Mouse (Mus musculus): ENCODE data around the gene Slc5a3. TPM values are rescaled to one million over a fixed set of nuclear protein-coding genes. Genes with fewer than 3 reads are reported as not detected.
A peak's percentile ranks its signal among the peaks of the same experiment; 100 is the strongest.

The Slc5a3 gene
- polyA plus RNA-seq, 1 experiment from 2014 or later, result 21.3 TPM

GRCm38 (mm10) chr16:92105631-92106030 lies 47.5 kb downstream of the Slc5a3 start:
- no peaks in the 10 kb centered on the region for H3K36me3 ChIP-seq (replicated peaks)
- no peak overlapping the region for H3K9ac ChIP-seq
- H3K27ac ChIP-seq, result no peak overlapping the region
- no peaks in the 10 kb centered on the region for H3K27me3 ChIP-seq (replicated peaks)
- peaks cover 5% of the 10 kb centered on the region; the same call in 1 of the 2 replicates for H3K4me1 ChIP-seq
- H3K4me3 ChIP-seq, result no peak overlapping the region
- no peak for ATAC-seq (replicated peaks)
- H3K4me2 ChIP-seq, result no peak overlapping the region
- H3K9me3 ChIP-seq, result no peaks in the 10 kb centered on the region
- 74% methylated on average over 3 of the region's 3 CpGs for WGBS

- no peaks in the 10 kb centered on the region for H3K27me3 ChIP-seq (replicated peaks)
- no peak overlapping the region for H3K27ac ChIP-seq
- no peak overlapping the region for H3K4me3 ChIP-seq
- no peaks in the 10 kb centered on the region for H3K9me3 ChIP-seq
- WGBS, result 92% methylated on average over 5 of the region's 5 CpGs
- ATAC-seq (replicated peaks), result no peak
- H3K4me2 ChIP-seq, result no peak overlapping the region
- peaks cover 5% of the 10 kb centered on the region; the same call in 1 of the 2 replicates for H3K4me1 ChIP-seq
- H3K9ac ChIP-seq, result no peak overlapping the region
- no peaks in the 10 kb centered on the region for H3K36me3 ChIP-seq (replicated peaks)
Measured at GRCm38 (mm10) chr16:92107346-92107745, 49.2 kb downstream of the Slc5a3 start.

GRCm38 (mm10) chr16:92114706-92115241 lies 56.7 kb downstream of the Slc5a3 start:
- Histone ChIP-seq H3K4me3 (no peak overlapping the region), H3K9ac (no peak overlapping the region), H3K4me2 (no peak overlapping the region), H3K4me1 (peaks cover 34% of the 10 kb centered on the region), H3K9me3 (no peaks in the 10 kb centered on the region), H3K27ac (peak overlapping the region; percentile 83), H3K36me3 (replicated peaks) (no peaks in the 10 kb centered on the region), H3K27me3 (replicated peaks) (no peaks in the 10 kb centered on the region)
- no peak for ATAC-seq (replicated peaks)
- WGBS, result 72% methylated on average over 5 of the region's 5 CpGs

GRCm38 (mm10) chr16:92115611-92116421 lies 57.7 kb downstream of the Slc5a3 start:
- H3K27ac ChIP-seq, result peak overlapping the region; percentile 83
- no peak overlapping the region for H3K4me3 ChIP-seq
- H3K27me3 ChIP-seq (replicated peaks), result no peaks in the 10 kb centered on the region
- ATAC-seq (replicated peaks), result peak; percentile 72
- peaks cover 34% of the 10 kb centered on the region for H3K4me1 ChIP-seq
- H3K36me3 ChIP-seq (replicated peaks), result no peaks in the 10 kb centered on the region
- H3K9ac ChIP-seq, result no peak overlapping the region
- 17% methylated on average over 20 of the region's 20 CpGs for WGBS
- H3K9me3 ChIP-seq, result no peaks in the 10 kb centered on the region
- H3K4me2 ChIP-seq, result peak overlapping the region; percentile 32

GRCm38 (mm10) chr16:92117337-92118209 lies 59.5 kb downstream of the Slc5a3 start:
- 44% methylated on average over 9 of the region's 9 CpGs for WGBS
- Histone ChIP-seq H3K36me3 (replicated peaks) (no peaks in the 10 kb centered on the region), H3K4me1 (peaks cover 34% of the 10 kb centered on the region), H3K27ac (peak overlapping the region; percentile 83), H3K9ac (no peak overlapping the region), H3K4me3 (no peak overlapping the region), H3K4me2 (no peak overlapping the region), H3K9me3 (no peaks in the 10 kb centered on the region), H3K27me3 (replicated peaks) (no peaks in the 10 kb centered on the region)
- ATAC-seq (replicated peaks), result no peak

- WGBS, result 70% methylated on average over 13 of the region's 13 CpGs
- no peak overlapping the region for H3K27ac ChIP-seq
- no peak overlapping the region for H3K4me2 ChIP-seq
- ATAC-seq (replicated peaks), result no peak
- no peak overlapping the region for H3K4me3 ChIP-seq
- H3K9me3 ChIP-seq, result no peaks in the 10 kb centered on the region
- H3K4me1 ChIP-seq, result peaks cover 34% of the 10 kb centered on the region
- no peak overlapping the region for H3K9ac ChIP-seq
- no peaks in the 10 kb centered on the region for H3K27me3 ChIP-seq (replicated peaks)
- H3K36me3 ChIP-seq (replicated peaks), result no peaks in the 10 kb centered on the region
Measured at GRCm38 (mm10) chr16:92119013-92119515, 60.9 kb downstream of the Slc5a3 start.

- no peaks in the 10 kb centered on the region for H3K27me3 ChIP-seq (replicated peaks)
- 62% methylated on average over 17 of the region's 17 CpGs for WGBS
- H3K36me3 ChIP-seq (replicated peaks), result no peaks in the 10 kb centered on the region
- H3K9ac ChIP-seq, result no peak overlapping the region
- H3K9me3 ChIP-seq, result 0 out of 2 replicates have a peak, but pooled peaks cover 3% of the 10 kb centered on the region
- H3K4me2 ChIP-seq, result no peak overlapping the region
- no peak overlapping the region for H3K27ac ChIP-seq
- ATAC-seq (replicated peaks), result no peak
- peaks cover 16% of the 10 kb centered on the region for H3K4me1 ChIP-seq
- no peak overlapping the region for H3K4me3 ChIP-seq
Measured at GRCm38 (mm10) chr16:92120899-92121531, 62.9 kb downstream of the Slc5a3 start.

- H3K36me3 ChIP-seq (replicated peaks), result no peaks in the 10 kb centered on the region
- 0 out of 2 replicates have a peak, but pooled peaks cover 3% of the 10 kb centered on the region for H3K9me3 ChIP-seq
- no peak overlapping the region for H3K27ac ChIP-seq
- no peak for ATAC-seq (replicated peaks)
- 58% methylated on average over 4 of the region's 4 CpGs for WGBS
- no peak overlapping the region for H3K9ac ChIP-seq
- no peak overlapping the region for H3K4me2 ChIP-seq
- no peaks in the 10 kb centered on the region for H3K4me1 ChIP-seq
- no peak overlapping the region for H3K4me3 ChIP-seq
- no peaks in the 10 kb centered on the region for H3K27me3 ChIP-seq (replicated peaks)
Measured at GRCm38 (mm10) chr16:92127226-92127625, 69.1 kb downstream of the Slc5a3 start.

GRCm38 (mm10) chr16:92127666-92128065 lies 69.5 kb downstream of the Slc5a3 start:
- 91% methylated on average over 5 of the region's 5 CpGs for WGBS

GRCm38 (mm10) chr16:92129843-92130242 lies 71.7 kb downstream of the Slc5a3 start:
- Histone ChIP-seq H3K9me3 (0 out of 2 replicates have a peak, but pooled peaks cover under 1% of the 10 kb centered on the region), H3K36me3 (replicated peaks) (no peaks in the 10 kb centered on the region), H3K9ac (no peak overlapping the region), H3K4me3 (no peak overlapping the region), H3K4me2 (no peak overlapping the region), H3K4me1 (no peaks in the 10 kb centered on the region; the same call in 1 of the 2 replicates), H3K27ac (no peak overlapping the region), H3K27me3 (replicated peaks) (no peaks in the 10 kb centered on the region)
- 90% methylated on average over 8 of the region's 8 CpGs for WGBS
- ATAC-seq (replicated peaks), result no peak

More at GRCm38 (mm10) chr16:92127666-92128065, 69.5 kb downstream of the Slc5a3 start:
- Histone ChIP-seq H3K4me3 (no peak overlapping the region), H3K9me3 (0 out of 2 replicates have a peak, but pooled peaks cover 3% of the 10 kb centered on the region), H3K27ac (no peak overlapping the region), H3K4me1 (no peaks in the 10 kb centered on the region), H3K9ac (no peak overlapping the region), H3K4me2 (no peak overlapping the region), H3K27me3 (replicated peaks) (no peaks in the 10 kb centered on the region), H3K36me3 (replicated peaks) (no peaks in the 10 kb centered on the region)
- ATAC-seq (replicated peaks), result no peak

GRCm38 (mm10) chr16:92132511-92132910 lies 74.4 kb downstream of the Slc5a3 start:
- Histone ChIP-seq H3K4me1 (peaks cover 4% of the 10 kb centered on the region; the same call in 1 of the 2 replicates), H3K9me3 (no peaks in the 10 kb centered on the region), H3K4me2 (no peak overlapping the region), H3K27me3 (replicated peaks) (no peaks in the 10 kb centered on the region), H3K27ac (no peak overlapping the region), H3K9ac (no peak overlapping the region), H3K36me3 (replicated peaks) (no peaks in the 10 kb centered on the region), H3K4me3 (no peak overlapping the region)
- WGBS, result 90% methylated on average over 4 of the region's 4 CpGs
- ATAC-seq (replicated peaks), result no peak
